Mouse (Mus musculus): ENCODE measurements around the gene Pex26. TPM values are rescaled to one million over a fixed set of nuclear protein-coding genes. Genes with fewer than 3 reads are reported as not detected.

Gene Pex26
- total and polyA plus RNA-seq, 3 experiments: 2.8 to 3.3 (median 3.2) TPM

DNA sequence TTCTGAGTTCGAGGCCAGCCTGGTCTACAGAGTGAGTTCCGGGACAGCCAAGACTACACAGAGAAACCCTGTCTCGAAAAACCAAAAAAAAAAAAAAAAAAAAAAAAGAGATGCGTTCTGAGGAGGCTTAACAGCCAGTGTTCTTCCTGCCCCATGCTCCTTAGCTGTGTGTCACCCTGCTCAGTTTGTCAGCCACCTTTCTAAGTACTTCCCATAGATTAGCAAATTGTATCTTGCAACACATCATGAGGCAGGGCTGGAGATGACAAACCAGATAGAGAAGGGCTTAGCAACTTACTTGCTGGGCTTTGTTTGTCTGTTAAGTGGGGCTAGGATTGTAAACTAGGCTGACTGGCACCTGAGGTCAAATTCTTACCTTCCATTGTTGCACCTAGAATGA lies 17.0 kb downstream of the Pex26 start:
- in situ Hi-C loops (cut with MboI; ENCODE audit: low pct_ligation_motif_present, low pct_unique_long_range_greater_than_20kb, low sequenced_read_pairs): no loop called here
- H3K9ac ChIP-seq (ENCODE audit: insufficient read depth, low read depth): no peak overlapping the region
- no peak for TF ChIP-seq TCF12 (IDR thresholded peaks at IDR 0.05; ENCODE audit: low read depth, low read length)
- no peak for TF ChIP-seq BHLHE40 (IDR thresholded peaks at IDR 0.05; ENCODE audit: low read depth, low read length)
- no peak for TF ChIP-seq ZMIZ1 (IDR thresholded peaks at IDR 0.05; ENCODE audit: low read depth, low read length)
- no peak for TF ChIP-seq ZNF384 (IDR thresholded peaks at IDR 0.05; ENCODE audit: low read depth, low read length)
- no peak for TF ChIP-seq POLR2AphosphoS2 (IDR thresholded peaks at IDR 0.05; ENCODE audit: low read depth, low read length)
- no peak for TF ChIP-seq RAD21 (IDR thresholded peaks at IDR 0.05; ENCODE audit: low read depth, low read length)
- TF ChIP-seq EP300 (IDR thresholded peaks at IDR 0.05; ENCODE audit: low read length): no peak
- TF ChIP-seq JUND (conservative IDR thresholded peaks at IDR 0.05; ENCODE audit: low read depth, low read length): no peak
- TF ChIP-seq NRF1 (IDR thresholded peaks at IDR 0.05; ENCODE audit: low read depth, low read length): no peak
- H3K9me3 ChIP-seq (replicated peaks; ENCODE audit: low read length): no peaks in the 10 kb centered on the region
- dilution Hi-C loops (cut with MboI; ENCODE audit: extremely low pct_ligation_motif_present, extremely low pct_unique_long_range_greater_than_20kb, low sequenced_read_pairs): no loop called here
- H3K27ac ChIP-seq (ENCODE audit: insufficient read depth, low read depth): no peak overlapping the region
- no peak overlapping the region for H3K4me3 ChIP-seq (replicated peaks in 1 of 3; ENCODE audit: low read depth in 2 of 3, low read length in 2 of 3, poor library complexity in 1 of 3)
- H3K36me3 ChIP-seq (replicated peaks in 1 of 2; ENCODE audit: control insufficient read depth in 1 of 2, insufficient read depth in 1 of 2, low read length in 1 of 2): peaks cover 0 to 10% of the 10 kb centered on the region in 2 experiments
- H3K4me1 ChIP-seq (ENCODE audit: control insufficient read depth in 1 of 2, insufficient read depth in 2 of 2): peaks cover 13 to 22% of the 10 kb centered on the region in 2 experiments
- DNase-seq (ENCODE audit: extremely low read depth): no peak
- H3K27me3 ChIP-seq (replicated peaks): no peaks in the 10 kb centered on the region
- no peak overlapping the region for H3K4me2 ChIP-seq (ENCODE audit: insufficient read depth, low read depth, poor library complexity, severe bottlenecking)
- H3K79me2 ChIP-seq (replicated peaks; ENCODE audit: control insufficient read depth, extremely low read depth, insufficient read depth, poor library complexity, severe bottlenecking): no peaks in the 10 kb centered on the region

DNA sequence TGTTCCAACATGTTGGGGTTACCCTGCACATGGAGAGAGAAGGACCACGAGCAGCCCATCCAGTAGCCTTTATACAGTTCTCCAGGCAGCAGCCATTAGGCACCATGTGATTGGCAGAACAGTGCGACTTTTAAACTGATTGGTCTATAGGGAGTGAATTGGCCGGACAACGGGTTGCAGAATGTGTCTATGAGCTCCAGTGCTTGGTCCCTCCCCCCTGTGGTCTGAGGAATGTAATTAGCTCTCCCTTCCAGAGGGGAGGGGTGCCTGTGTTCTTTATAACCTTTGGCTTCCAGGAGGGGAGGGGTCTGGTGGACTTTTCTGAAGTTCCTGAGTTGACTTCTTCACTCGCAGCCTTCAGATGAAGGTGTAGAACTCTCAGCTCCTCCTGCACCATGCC lies 18.6 kb downstream of the Pex26 start:
- dilution Hi-C loops (cut with MboI; ENCODE audit: extremely low pct_ligation_motif_present, extremely low pct_unique_long_range_greater_than_20kb, low sequenced_read_pairs): no loop called here
- Histone ChIP-seq H3K4me3 (replicated peaks in 1 of 3; ENCODE audit: low read depth in 2 of 3, low read length in 2 of 3, poor library complexity in 1 of 3) (no peak overlapping the region), H3K27me3 (replicated peaks) (no peaks in the 10 kb centered on the region), H3K9ac (ENCODE audit: insufficient read depth, low read depth) (no peak overlapping the region), H3K27ac (ENCODE audit: insufficient read depth, low read depth) (no peak overlapping the region), H3K79me2 (replicated peaks; ENCODE audit: control insufficient read depth, extremely low read depth, insufficient read depth, poor library complexity, severe bottlenecking) (no peaks in the 10 kb centered on the region), H3K4me1 (ENCODE audit: control insufficient read depth in 1 of 2, insufficient read depth in 2 of 2) (peaks cover 2 to 7% of the 10 kb centered on the region in 2 experiments; a peak in 3 of 4 replicates), H3K36me3 (replicated peaks in 1 of 2; ENCODE audit: control insufficient read depth in 1 of 2, insufficient read depth in 1 of 2, low read length in 1 of 2) (peaks cover 0 to 6% of the 10 kb centered on the region in 2 experiments), H3K9me3 (replicated peaks; ENCODE audit: low read length) (no peaks in the 10 kb centered on the region), H3K4me2 (ENCODE audit: insufficient read depth, low read depth, poor library complexity, severe bottlenecking) (no peak overlapping the region)
- in situ Hi-C loops (cut with MboI; ENCODE audit: low pct_ligation_motif_present, low pct_unique_long_range_greater_than_20kb, low sequenced_read_pairs): no loop called here
- DNase-seq (ENCODE audit: extremely low read depth): no peak
- TF ChIP-seq MAZ (IDR thresholded peaks at IDR 0.05; ENCODE audit: low read depth, low read length) (no peak), KAT2A (IDR thresholded peaks at IDR 0.05; ENCODE audit: insufficient replicate concordance, low read length) (no peak), CHD1 (IDR thresholded peaks at IDR 0.05; ENCODE audit: low read depth, low read length) (no peak), HCFC1 (IDR thresholded peaks at IDR 0.05; ENCODE audit: low read depth, low read length) (no peak), NELFE (IDR thresholded peaks at IDR 0.05; ENCODE audit: low read depth, low read length) (no peak), USF2 (conservative IDR thresholded peaks at IDR 0.05; ENCODE audit: low read depth, low read length) (no peak), JUND (conservative IDR thresholded peaks at IDR 0.05; ENCODE audit: low read depth, low read length) (no peak), EP300 (IDR thresholded peaks at IDR 0.05; ENCODE audit: low read length) (no peak), SIN3A (IDR thresholded peaks at IDR 0.05; ENCODE audit: low read length) (no peak), RCOR1 (conservative IDR thresholded peaks at IDR 0.05; ENCODE audit: low read depth, low read length) (no peak), ZKSCAN1 (IDR thresholded peaks at IDR 0.05; ENCODE audit: borderline replicate concordance, low read depth, low read length) (no peak), IRF4 (IDR thresholded peaks at IDR 0.05; ENCODE audit: low read depth, low read length) (no peak)
